Mouse (Mus musculus) ES-Bruce4 (cell line): ENCODE measurements around the gene Pde1c.
A peak's percentile ranks its signal among the peaks of the same experiment; 100 is the strongest.

Experiments
- CTCF ChIP-seq: IDR thresholded peaks from one replicate; pipeline ENCODE4 v1.8.1; 2011; ENCODE audit warnings: low read depth, low read length
- EP300 ChIP-seq: IDR thresholded peaks from 2 replicates; pipeline ENCODE4 v1.6.1; 2011; ENCODE audit warnings: low read depth, low read length; ENCODE audit not compliant: insufficient read depth
- POLR2A ChIP-seq: IDR thresholded peaks from one replicate; pipeline ENCODE4 v1.8.1; 2011; ENCODE audit warnings: low read length; ENCODE audit not compliant: insufficient read depth

DNA sequence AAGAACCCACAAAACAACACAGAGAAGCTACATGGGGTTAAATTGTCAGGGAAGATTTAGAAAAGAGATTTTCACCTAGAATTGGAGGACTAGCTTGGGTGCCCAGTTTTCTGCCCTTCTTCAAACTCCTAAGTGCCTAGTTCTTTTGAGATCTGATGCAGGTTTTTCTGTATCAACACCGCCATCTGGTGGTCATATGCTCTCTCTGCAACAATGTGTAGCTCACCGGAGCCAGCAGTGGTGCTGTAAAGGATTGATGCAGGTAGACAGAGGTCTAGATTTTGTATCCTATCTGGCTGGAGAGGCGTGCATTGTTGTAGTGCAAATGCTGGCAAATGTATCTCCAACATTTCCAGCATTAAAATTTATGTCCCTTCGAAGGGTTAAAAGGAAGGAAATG, 39.4 kb upstream of the Pde1c start:
- TF ChIP-seq POLR2A: no peak
- TF ChIP-seq EP300: no peak
- peak; percentile 52 for TF ChIP-seq CTCF
